Mouse (Mus musculus) cerebellum, adult 2 months (tissue): ENCODE results near the gene Zfp358.

ENCODE experiments used
- CTCF ChIP-seq: fragments of 200-500 bp; IDR thresholded peaks from 2 replicates; pipeline ENCODE4 v1.5.1; 2011; ENCODE audit warnings: low read depth, mild to moderate bottlenecking, control low read depth, low read length, moderate library complexity, borderline replicate concordance; ENCODE audit not compliant: insufficient read depth
- POLR2A ChIP-seq: fragments of 200-500 bp; IDR thresholded peaks from 2 replicates; pipeline ENCODE4 v1.6.1; 2011; ENCODE audit warnings: low read length, control low read depth, borderline replicate concordance; ENCODE audit not compliant: insufficient read depth

DNA sequence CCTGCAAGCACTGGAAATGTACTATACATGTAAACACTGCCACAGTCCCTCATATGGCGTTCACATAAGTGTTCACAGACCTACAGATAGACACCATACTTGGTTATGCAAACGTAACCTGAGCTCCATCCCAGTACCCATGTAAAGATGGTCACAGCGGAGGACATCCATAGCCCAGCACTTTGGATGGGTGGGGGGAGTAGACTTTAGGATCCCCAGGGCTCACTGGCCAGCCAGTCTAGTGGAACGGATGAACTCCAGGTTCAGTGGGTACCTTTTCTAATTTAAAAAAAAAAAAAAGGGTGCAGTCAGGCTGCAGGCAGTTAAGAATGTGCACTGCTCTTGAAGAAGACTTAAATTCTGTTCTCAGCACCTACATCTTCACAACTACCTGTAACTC is 47.1 kb downstream of the Zfp358 start:
- TF ChIP-seq CTCF (no peak), POLR2A (no peak)
